Mouse (Mus musculus) spleen, adult 2 months (tissue): ENCODE measurements around the gene S100a13.

ENCODE experiments used
- CTCF ChIP-seq: fragments of 200-500 bp; IDR thresholded peaks from 2 replicates; pipeline ENCODE4 v1.5.1; 2011; ENCODE audit warnings: mild to moderate bottlenecking, inconsistent platforms; ENCODE audit not compliant: insufficient read depth, insufficient read length, insufficient replicate concordance; ENCODE audit errors: extremely low read depth
- POLR2A ChIP-seq: fragments of 200-500 bp; IDR thresholded peaks from 2 replicates; pipeline ENCODE4 v1.6.1; 2011; ENCODE audit warnings: low read depth, low read length, inconsistent platforms

DNA sequence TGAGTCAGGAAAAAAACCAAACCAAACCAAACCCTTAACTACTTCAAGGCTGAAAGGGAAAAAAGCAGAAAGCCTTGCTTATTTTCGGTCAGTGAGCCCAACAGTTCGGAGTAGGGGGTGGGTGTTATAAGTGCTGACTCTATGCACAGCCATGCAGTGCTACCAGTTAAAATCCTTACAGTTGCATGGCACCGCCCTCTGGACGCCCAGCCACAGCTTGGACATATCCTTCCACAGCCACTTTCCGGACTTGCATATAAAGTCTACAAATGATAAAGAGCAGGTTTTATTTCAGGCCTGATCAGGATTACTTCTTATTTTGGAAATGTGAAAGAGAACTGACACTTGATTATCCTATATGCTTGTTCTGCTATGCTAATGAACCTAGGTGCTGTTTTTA lies 9.0 kb upstream of the S100a13 start:
- TF ChIP-seq CTCF: no peak
- TF ChIP-seq POLR2A: no peak
